Mouse (Mus musculus) midbrain, embryonic 12.5 days (tissue): ENCODE data around the gene Trim40. TPM values are rescaled to one million over a fixed set of nuclear protein-coding genes. Genes with fewer than 3 reads are reported as not detected.

Experiments
- ATAC-seq: fragments of 200-750 bp; cut with Nextera tagmentation; 2 replicates; pipeline ENCODE4 v1.8.0; 2017; ENCODE audit warnings: low read depth, moderate TSS enrichment, moderate library complexity; ENCODE audit not compliant: low FRiP score
- H3K27ac ChIP-seq: fragments of 300-500 bp; sonication (generic); replicated peaks from 2 replicates; pipeline ENCODE4 v1.5.1; 2016; ENCODE audit warnings: mild to moderate bottlenecking
- H3K27me3 ChIP-seq: fragments of 300-500 bp; sonication (generic); 2 replicates; pipeline ENCODE4 v1.6.1; 2016; ENCODE audit warnings: mild to moderate bottlenecking
- H3K36me3 ChIP-seq: fragments of 300-500 bp; sonication (generic); 2 replicates; pipeline ENCODE4 v1.6.1; 2016
- H3K4me1 ChIP-seq: fragments of 300-500 bp; sonication (generic); 2 replicates; pipeline ENCODE4 v1.6.1; 2016
- H3K4me2 ChIP-seq: fragments of 300-500 bp; sonication (generic); replicated peaks from 2 replicates; pipeline ENCODE4 v1.6.1; 2016; ENCODE audit warnings: mild to moderate bottlenecking, moderate library complexity
- H3K4me3 ChIP-seq: fragments of 300-500 bp; sonication (generic); 2 replicates; pipeline ENCODE4 v1.5.1; 2016; ENCODE audit warnings: mild to moderate bottlenecking
- H3K9ac ChIP-seq: fragments of 300-500 bp; sonication (generic); replicated peaks from 2 replicates; pipeline ENCODE4 v1.6.1; 2016; ENCODE audit warnings: mild to moderate bottlenecking, moderate library complexity
- H3K9me3 ChIP-seq: fragments of 300-500 bp; sonication (generic); 2 replicates; pipeline ENCODE4 v1.6.1; 2016; ENCODE audit warnings: mild to moderate bottlenecking
- WGBS: fragments of 180-500 bp; shearing (Covaris S2); methylation state at CpG from one replicate; pipeline ENCODE4 v1.1.7; 2016; 5-methylcytosine and 5-hydroxymethylcytosine counted together
- polyA plus RNA-seq: library from polyadenylated mRNA; unstranded; fragments of >200 nt; fragmentation: Nextera tagmentation; extraction: Ambion mirVana; gene quantifications from 2 replicates; pipeline ENCODE4 v1.2.1, GENCODE M21; 2016

Trim40 gene
- polyA plus RNA-seq: not detected in 2 replicates

DNA sequence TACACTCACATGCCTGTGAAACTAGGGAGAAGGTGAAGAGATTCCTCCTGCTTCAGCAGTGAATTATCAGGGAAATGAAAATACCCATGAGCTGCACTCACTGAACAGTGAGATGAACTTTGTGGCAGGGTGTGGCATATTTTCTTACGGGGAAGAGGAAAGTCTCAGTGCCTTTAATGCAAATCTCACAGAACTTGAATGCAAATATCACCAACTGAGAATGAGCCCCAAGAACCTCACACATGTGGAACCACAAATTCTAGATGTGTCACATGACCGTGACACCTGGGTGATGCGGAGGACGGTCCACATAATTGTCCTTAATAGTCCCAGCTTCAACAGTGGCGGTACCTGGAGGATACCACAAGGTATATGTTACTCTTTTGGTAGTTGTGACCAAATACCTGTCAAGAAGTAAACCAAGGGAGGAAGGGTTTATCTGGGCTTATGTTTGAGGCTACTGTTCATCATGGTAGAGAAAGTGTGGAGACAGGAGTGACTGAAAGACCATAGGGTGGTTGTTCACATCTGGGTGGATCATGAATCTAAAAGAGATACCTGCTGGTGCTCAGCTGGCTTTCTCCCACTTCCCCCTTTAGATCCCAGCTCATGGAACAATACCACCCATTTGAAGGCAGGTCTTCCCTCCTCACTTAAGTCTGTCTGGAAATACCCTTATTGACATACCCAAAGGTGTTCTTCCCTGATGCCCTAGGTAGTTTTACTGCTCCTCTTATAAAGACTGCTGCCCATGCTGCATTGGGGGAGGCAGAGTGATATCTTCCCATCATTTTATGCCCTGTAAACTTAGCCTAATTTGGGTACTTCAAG is at the start of gene Trim40:
Gene Trim40 (minus strand): TSS at position 51 of the 831 bp plus-strand sequence.
- no peaks in the 10 kb centered on the region for H3K36me3 ChIP-seq
- no peaks in the 10 kb centered on the region for H3K27me3 ChIP-seq
- H3K4me2 ChIP-seq: no peak within 1 kb of the TSS
- H3K27ac ChIP-seq: no peak within 1 kb of the TSS
- no peaks in the 10 kb centered on the region for H3K4me1 ChIP-seq
- no peak within 1 kb of the TSS for H3K9ac ChIP-seq
- H3K4me3 ChIP-seq: no peak within 1 kb of the TSS
- H3K9me3 ChIP-seq: no peaks in the 10 kb centered on the region
- 92% methylated on average over 5 of the region's 5 CpGs for WGBS
- ATAC-seq: no peak

DNA sequence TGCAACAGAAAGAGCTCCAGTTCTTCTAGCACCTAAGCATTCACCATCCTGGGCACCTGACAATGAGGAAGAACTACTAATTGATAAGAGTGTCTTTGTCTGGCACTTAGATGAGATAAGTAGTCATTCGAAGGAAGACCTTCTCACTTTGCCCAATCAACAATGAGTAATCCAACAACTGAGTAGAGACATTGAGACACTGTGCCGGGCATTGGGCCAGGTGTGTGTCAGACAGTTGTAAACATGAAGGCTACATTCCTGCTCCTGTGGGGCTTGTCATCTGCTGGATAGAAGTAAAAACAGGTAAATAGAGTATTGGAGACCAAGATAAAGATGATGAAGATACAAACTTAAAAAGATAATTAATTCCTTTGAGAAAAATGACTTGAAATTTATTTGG is 48.1 kb upstream of the Trim40 start:
- no peak for ATAC-seq
- H3K9ac ChIP-seq: no peak overlapping the region
- H3K4me1 ChIP-seq: peaks cover 4% of the 10 kb centered on the region
- no peaks in the 10 kb centered on the region for H3K36me3 ChIP-seq
- no peak overlapping the region for H3K27ac ChIP-seq
- H3K4me2 ChIP-seq: no peak overlapping the region
- WGBS: 86% methylated on average over 2 of the region's 2 CpGs
- no peak overlapping the region for H3K4me3 ChIP-seq
- H3K9me3 ChIP-seq: no peaks in the 10 kb centered on the region
- peaks cover 31% of the 10 kb centered on the region for H3K27me3 ChIP-seq

DNA sequence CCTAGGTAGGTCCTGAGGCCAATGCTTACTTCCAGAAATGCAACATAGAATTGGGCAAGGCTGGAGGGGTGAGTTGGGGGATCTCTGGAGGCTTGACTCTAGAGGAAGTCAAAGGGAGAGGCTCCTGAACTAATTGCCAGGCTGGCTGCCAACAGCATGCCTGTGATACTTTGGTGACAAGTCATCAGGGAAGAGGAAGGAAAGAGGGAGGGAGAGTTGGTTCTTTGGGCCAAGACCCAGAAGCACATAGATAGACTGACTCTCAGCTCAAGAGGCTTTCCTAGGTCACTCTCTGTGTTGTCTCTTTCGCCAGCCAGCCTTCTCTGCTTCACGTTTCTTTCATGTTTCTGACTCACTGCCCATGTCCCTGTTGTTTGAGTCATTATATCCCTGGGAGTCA is 41.9 kb upstream of the Trim40 start:
- 76% methylated on average over 2 of the region's 2 CpGs for WGBS
- no peaks in the 10 kb centered on the region for H3K36me3 ChIP-seq

DNA sequence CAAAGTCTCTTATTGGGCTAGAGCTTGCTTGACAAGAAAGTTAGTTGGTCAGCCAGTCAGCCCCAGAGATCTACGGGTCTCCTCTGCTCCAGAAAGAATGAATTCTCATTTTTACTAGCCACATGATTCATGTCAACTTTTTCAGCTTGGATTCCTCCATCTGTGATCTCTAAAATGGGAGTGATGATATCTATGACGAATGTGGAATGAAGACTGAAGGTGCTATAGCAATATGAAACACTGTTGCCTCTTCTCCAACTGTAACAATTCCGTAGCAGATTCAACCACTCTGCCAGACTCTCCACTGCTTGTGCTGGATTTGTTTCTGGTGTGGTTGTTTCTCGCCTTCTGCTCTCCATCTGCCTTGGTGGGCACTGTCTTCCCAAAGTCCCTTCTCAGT is 41.2 kb upstream of the Trim40 start:
- H3K36me3 ChIP-seq: no peaks in the 10 kb centered on the region
- WGBS: 87% methylated on average over 4 of the region's 4 CpGs
- 0 out of 2 replicates have a peak, but pooled peaks cover 3% of the 10 kb centered on the region for H3K27me3 ChIP-seq
- H3K4me2 ChIP-seq: no peak overlapping the region
- no peaks in the 10 kb centered on the region for H3K4me1 ChIP-seq
- no peak for ATAC-seq
- H3K4me3 ChIP-seq: no peak overlapping the region
- no peak overlapping the region for H3K27ac ChIP-seq
- H3K9ac ChIP-seq: no peak overlapping the region
- H3K9me3 ChIP-seq: no peaks in the 10 kb centered on the region

More for the DNA sequence above, 41.9 kb upstream of the Trim40 start:
- Histone ChIP-seq H3K9ac (no peak overlapping the region), H3K4me2 (no peak overlapping the region), H3K4me1 (no peaks in the 10 kb centered on the region), H3K4me3 (no peak overlapping the region), H3K27me3 (0 out of 2 replicates have a peak, but pooled peaks cover 3% of the 10 kb centered on the region), H3K9me3 (no peaks in the 10 kb centered on the region), H3K27ac (no peak overlapping the region)
- no peak for ATAC-seq

DNA sequence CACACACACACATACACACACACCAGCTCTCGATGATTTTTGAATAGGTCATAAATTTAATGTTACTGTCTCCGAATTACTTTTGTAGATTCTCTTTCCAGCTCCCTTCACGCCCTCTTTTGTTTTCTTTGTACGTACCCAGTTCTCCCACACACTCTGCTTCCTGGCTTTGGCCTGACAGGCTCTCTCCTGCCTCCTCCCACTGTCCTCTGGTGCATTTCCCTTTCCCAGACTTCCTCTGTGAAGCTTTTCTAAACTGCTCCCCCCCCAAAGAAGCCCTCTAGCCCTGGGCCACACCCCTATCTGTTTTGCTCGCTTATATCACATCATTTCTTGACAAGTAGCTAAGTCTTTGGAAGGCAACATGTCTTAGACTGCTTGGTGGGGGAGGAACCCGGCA is 40.3 kb upstream of the Trim40 start:
- no peak overlapping the region for H3K9ac ChIP-seq
- H3K27ac ChIP-seq: no peak overlapping the region
- no peaks in the 10 kb centered on the region for H3K4me1 ChIP-seq
- WGBS: 80% methylated on average over 6 of the region's 6 CpGs
- 0 out of 2 replicates have a peak, but pooled peaks cover 3% of the 10 kb centered on the region for H3K27me3 ChIP-seq
- no peak overlapping the region for H3K4me2 ChIP-seq
- no peaks in the 10 kb centered on the region for H3K9me3 ChIP-seq
- H3K36me3 ChIP-seq: no peaks in the 10 kb centered on the region
- no peak for ATAC-seq
- no peak overlapping the region for H3K4me3 ChIP-seq

DNA sequence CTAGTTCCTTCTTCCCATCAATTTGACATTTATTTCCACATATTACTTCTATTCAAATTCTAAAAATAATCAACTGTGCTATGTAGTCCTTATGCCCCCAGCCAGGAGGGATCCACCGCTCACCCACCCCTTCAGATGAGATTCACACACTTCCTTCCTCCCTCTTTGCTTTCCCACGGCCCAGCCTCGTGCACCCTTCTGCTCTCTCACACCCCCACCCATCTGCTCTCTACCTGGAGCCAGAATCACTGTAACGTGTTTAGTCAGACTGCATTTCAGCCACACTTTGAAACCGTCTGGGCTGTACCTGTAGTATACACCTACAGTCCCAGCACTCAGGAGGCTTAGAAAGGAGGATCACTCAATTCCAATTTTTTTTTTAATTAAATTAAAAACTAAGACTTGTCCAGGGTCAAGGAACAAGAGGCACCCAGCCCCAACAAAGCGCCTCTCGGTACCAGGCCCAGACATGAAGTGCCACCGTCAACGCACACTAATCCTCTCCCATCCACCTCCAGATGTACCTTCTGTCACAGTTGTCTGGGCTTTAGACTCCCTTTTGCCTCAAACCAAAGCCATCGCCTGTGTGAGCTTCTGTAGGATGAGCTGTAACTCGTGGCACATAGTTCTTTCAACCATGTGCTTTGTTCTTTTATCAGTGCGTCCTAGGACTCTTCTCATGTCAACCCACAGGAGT is 39.5 kb upstream of the Trim40 start:
- no peak overlapping the region for H3K9ac ChIP-seq
- no peak for ATAC-seq
- no peaks in the 10 kb centered on the region for H3K4me1 ChIP-seq
- no peak overlapping the region for H3K27ac ChIP-seq
- 0 out of 2 replicates have a peak, but pooled peaks cover 3% of the 10 kb centered on the region for H3K27me3 ChIP-seq
- 79% methylated on average over 12 of the region's 12 CpGs for WGBS
- H3K36me3 ChIP-seq: no peaks in the 10 kb centered on the region
- no peaks in the 10 kb centered on the region for H3K9me3 ChIP-seq
- no peak overlapping the region for H3K4me2 ChIP-seq
- no peak overlapping the region for H3K4me3 ChIP-seq

DNA sequence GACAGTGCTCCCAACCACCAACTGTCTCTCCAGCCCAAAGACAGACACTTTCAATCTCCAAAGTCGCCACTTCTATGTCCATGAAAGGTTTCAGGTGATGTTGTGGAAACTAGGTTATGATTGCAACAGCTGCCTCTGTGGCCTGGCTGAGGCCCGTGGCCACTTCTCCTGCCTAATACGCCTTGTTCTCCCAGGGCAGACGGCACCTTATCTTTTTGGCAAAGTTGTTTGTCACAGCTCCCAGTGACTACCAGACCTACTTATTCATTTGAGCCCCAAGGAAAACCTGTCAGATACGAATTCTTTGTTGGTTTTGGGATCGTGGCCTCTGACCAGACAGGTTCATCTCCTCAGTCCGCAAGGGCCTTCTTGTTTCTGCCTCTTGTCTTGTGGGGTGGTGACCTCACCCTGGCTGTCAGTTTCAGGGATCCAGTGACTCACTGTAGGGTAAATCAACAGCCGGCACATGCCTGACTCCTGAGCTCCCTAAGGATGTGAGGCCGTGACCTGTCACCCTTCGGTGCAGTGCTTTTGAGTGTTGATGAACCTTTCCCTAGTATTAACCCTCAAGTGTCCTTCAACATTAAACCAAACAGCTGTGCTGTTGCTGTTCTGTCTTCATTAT is 37.7 kb upstream of the Trim40 start:
- H3K4me1 ChIP-seq: no peaks in the 10 kb centered on the region
- H3K4me3 ChIP-seq: no peak overlapping the region
- no peaks in the 10 kb centered on the region for H3K9me3 ChIP-seq
- no peak for ATAC-seq
- H3K27me3 ChIP-seq: 0 out of 2 replicates have a peak, but pooled peaks cover 3% of the 10 kb centered on the region
- no peak overlapping the region for H3K27ac ChIP-seq
- no peaks in the 10 kb centered on the region for H3K36me3 ChIP-seq
- H3K9ac ChIP-seq: no peak overlapping the region
- no peak overlapping the region for H3K4me2 ChIP-seq
- 68% methylated on average over 10 of the region's 10 CpGs for WGBS

DNA sequence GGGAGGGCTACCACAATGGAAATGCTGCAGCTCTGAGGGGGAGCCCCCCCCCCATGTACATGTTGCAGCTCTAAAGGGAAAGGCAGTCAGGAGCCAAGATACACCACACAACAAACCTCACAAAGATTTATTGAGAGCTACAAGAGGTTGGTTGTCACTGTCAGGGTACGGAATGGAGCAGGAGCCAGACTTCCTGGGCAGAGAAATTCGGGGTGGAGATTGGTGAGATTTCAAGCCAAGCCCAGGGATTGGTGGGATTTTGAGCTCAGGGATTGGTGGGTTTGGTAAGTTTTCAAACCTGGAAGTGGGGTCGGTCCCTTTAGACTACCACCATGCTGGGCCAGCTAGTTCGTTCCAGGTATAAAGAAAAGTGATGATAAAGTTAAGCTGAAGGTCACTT is 33.6 kb upstream of the Trim40 start:
- 75% methylated on average over 4 of the region's 4 CpGs for WGBS
- H3K4me2 ChIP-seq: no peak overlapping the region

DNA sequence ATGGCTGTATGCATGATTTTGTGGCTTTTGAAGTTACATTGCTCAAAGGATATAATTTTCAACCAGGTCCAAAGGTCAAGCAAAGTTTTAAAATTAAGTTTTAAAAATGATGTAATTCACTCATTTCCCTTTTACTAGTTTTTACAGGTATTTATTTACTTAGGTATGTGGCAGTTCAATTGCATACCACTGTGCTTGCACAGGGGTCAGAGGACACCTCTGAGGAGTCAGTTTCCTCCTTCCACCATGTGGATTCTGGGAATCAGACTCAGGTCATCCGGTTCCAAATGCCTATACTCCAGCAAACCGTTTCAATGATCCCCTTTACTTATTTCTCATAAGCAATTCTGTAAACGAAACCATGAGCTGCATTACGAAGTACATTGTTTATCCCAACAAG is 32.8 kb upstream of the Trim40 start:
- Histone ChIP-seq H3K4me2 (no peak overlapping the region), H3K36me3 (no peaks in the 10 kb centered on the region), H3K27ac (no peak overlapping the region), H3K4me3 (no peak overlapping the region), H3K9me3 (no peaks in the 10 kb centered on the region), H3K4me1 (no peaks in the 10 kb centered on the region), H3K27me3 (no peaks in the 10 kb centered on the region), H3K9ac (no peak overlapping the region)
- 83% methylated on average over 4 of the region's 4 CpGs for WGBS
- ATAC-seq: no peak

More for the DNA sequence above, 33.6 kb upstream of the Trim40 start:
- H3K9ac ChIP-seq: no peak overlapping the region
- no peaks in the 10 kb centered on the region for H3K36me3 ChIP-seq
- no peaks in the 10 kb centered on the region for H3K4me1 ChIP-seq
- no peak overlapping the region for H3K4me3 ChIP-seq
- no peak overlapping the region for H3K27ac ChIP-seq
- H3K27me3 ChIP-seq: no peaks in the 10 kb centered on the region
- no peak for ATAC-seq
- H3K9me3 ChIP-seq: no peaks in the 10 kb centered on the region

DNA sequence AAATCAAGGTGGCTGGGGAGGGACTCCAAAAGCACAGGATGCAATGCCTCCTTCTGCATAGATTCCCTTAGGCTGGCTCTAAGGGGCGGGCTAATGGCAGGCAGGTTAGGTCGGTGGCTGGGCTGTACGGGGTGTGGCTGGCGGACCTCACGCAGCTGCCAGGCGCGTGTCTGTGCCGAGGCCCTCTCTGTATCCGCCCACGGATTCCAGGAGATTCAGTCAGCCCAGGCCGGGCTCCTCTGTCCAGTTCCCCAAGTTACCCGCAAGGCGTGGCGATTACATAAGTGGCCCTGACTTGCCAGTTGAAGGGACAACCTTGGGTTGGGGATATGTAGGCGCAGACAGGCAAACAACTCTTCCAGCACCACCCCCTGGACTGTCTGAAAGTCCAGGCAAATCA is 30.3 kb upstream of the Trim40 start:
- Histone ChIP-seq H3K36me3 (no peaks in the 10 kb centered on the region), H3K4me1 (no peaks in the 10 kb centered on the region), H3K27me3 (no peaks in the 10 kb centered on the region; the same call in 1 of the 2 replicates), H3K9ac (no peak overlapping the region), H3K27ac (no peak overlapping the region), H3K4me2 (no peak overlapping the region), H3K9me3 (no peaks in the 10 kb centered on the region), H3K4me3 (no peak overlapping the region)
- WGBS: 54% methylated on average over 15 of the region's 15 CpGs
- ATAC-seq: no peak

DNA sequence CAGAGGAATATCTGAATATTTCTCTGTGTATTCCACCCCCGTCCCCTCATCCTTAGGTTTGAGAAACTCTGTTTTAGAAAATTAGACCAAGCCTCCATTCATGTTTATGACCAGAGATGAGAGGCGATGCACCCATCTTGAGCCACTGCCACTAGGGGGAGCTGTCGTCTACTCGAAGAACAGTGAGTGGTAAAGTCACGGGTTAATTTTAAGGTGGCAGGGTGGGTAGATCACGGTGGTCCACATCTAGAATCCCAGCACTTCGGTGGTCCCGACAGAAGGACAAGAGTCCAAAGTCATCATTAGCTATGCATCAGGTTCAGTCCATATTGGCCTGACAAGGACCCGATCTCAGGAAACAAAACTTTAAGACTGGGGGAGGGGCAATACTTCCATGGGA is 25.2 kb upstream of the Trim40 start:
- Histone ChIP-seq H3K27ac (no peak overlapping the region), H3K4me3 (no peak overlapping the region), H3K36me3 (no peaks in the 10 kb centered on the region), H3K9ac (no peak overlapping the region), H3K9me3 (no peaks in the 10 kb centered on the region), H3K27me3 (no peaks in the 10 kb centered on the region; the same call in 1 of the 2 replicates), H3K4me1 (no peaks in the 10 kb centered on the region), H3K4me2 (no peak overlapping the region)
- 16% methylated on average over 9 of the region's 9 CpGs for WGBS
- peak; percentile 49; the same call in 1 of the 2 replicates for ATAC-seq

DNA sequence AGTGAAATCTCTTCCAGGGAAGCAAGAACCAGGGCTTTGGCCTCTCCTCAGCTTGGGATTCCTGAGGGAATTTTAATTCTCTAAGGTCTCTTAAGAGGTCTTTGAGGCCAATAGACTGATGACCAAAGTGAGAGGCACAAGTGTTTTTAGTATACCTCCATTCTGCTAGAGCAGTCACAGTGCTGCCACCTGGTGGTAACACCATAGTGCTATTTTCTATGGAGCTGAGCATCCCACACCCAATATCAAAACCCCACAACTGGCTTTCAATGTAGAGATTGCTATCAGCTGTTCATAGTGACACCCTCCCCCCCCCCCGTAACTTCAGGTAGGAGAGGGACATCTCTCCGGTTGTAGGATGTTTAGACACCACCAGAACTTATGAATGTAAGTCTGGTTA is 24.2 kb upstream of the Trim40 start:
- H3K9me3 ChIP-seq: no peaks in the 10 kb centered on the region
- H3K27ac ChIP-seq: no peak overlapping the region
- ATAC-seq: peak; percentile 58; the same call in 1 of the 2 replicates
- H3K4me2 ChIP-seq: no peak overlapping the region
- no peaks in the 10 kb centered on the region for H3K36me3 ChIP-seq
- 16% methylated on average over 2 of the region's 2 CpGs for WGBS
- no peak overlapping the region for H3K4me3 ChIP-seq
- H3K27me3 ChIP-seq: no peaks in the 10 kb centered on the region; the same call in 1 of the 2 replicates
- no peak overlapping the region for H3K9ac ChIP-seq
- H3K4me1 ChIP-seq: no peaks in the 10 kb centered on the region
